Mouse (Mus musculus) spleen, adult 18-20 months (tissue): ENCODE measurements at regions not wholly inside any gene's neighbourhood (a gene's known extent, or its start where the extent isn't known, plus 50 kb on each side); places are given as distances from the start of the nearest gene placed in this dataset.
"Not testable (repeated sequence)": the region's sequence is repeated elsewhere in the genome, so short reads cannot be mapped to it uniquely, and the experiment has no call there.

ENCODE experiments used
- DNase-seq, 2 experiments: peaks; one replicate each; pipeline ENCODE4 v3.0.0; 2022; ENCODE audit warnings: mixed read lengths in 2 of 2

GRCm38 (mm10) chr17:82922986-82923385 is 292.1 kb upstream of the Pkdcc start:
- not testable (repeated sequence) for DNase-seq

GRCm38 (mm10) chr17:82925751-82926150 is 289.3 kb upstream of the Pkdcc start:
- DNase-seq: no peak

- DNase-seq: no peak
Measured at GRCm38 (mm10) chr17:82927681-82928080, 287.4 kb upstream of the Pkdcc start.

GRCm38 (mm10) chr17:82929511-82929910 is 285.6 kb upstream of the Pkdcc start:
- DNase-seq: no peak

GRCm38 (mm10) chr17:82930738-82931137 is 284.4 kb upstream of the Pkdcc start:
- no peak for DNase-seq

GRCm38 (mm10) chr17:82931476-82931875 is 283.6 kb upstream of the Pkdcc start:
- DNase-seq: no peak

GRCm38 (mm10) chr17:82936836-82937235 is 278.3 kb upstream of the Pkdcc start:
- DNase-seq: no peak

- DNase-seq: no peak
Measured at GRCm38 (mm10) chr17:82946083-82946482, 269.0 kb upstream of the Pkdcc start.

- DNase-seq: no peak
Measured at GRCm38 (mm10) chr17:82949794-82950193, 265.3 kb upstream of the Pkdcc start.

GRCm38 (mm10) chr17:82950268-82950667 is 264.8 kb upstream of the Pkdcc start:
- DNase-seq: no peak

- DNase-seq: no peak
Measured at GRCm38 (mm10) chr17:82957409-82957808, 257.7 kb upstream of the Pkdcc start.

GRCm38 (mm10) chr17:82963374-82963773 is 251.7 kb upstream of the Pkdcc start:
- no peak for DNase-seq

GRCm38 (mm10) chr17:82999710-83000109 is 215.4 kb upstream of the Pkdcc start:
- no peak for DNase-seq

GRCm38 (mm10) chr17:83000411-83000810 is 214.7 kb upstream of the Pkdcc start:
- no peak for DNase-seq

- DNase-seq: no peak
Measured at GRCm38 (mm10) chr17:83001567-83001966, 213.5 kb upstream of the Pkdcc start.

GRCm38 (mm10) chr17:83010845-83011244 is 204.2 kb upstream of the Pkdcc start:
- DNase-seq: no peak

- DNase-seq: no peak
Measured at GRCm38 (mm10) chr17:83015656-83016055, 199.4 kb upstream of the Pkdcc start.

- DNase-seq: no peak
Measured at GRCm38 (mm10) chr17:83016936-83017335, 198.2 kb upstream of the Pkdcc start.

- no peak for DNase-seq
Measured at GRCm38 (mm10) chr17:83019267-83019666, 195.8 kb upstream of the Pkdcc start.

GRCm38 (mm10) chr17:83020576-83020975 is 194.5 kb upstream of the Pkdcc start:
- no peak for DNase-seq

- peak; percentile 17 to 68 for DNase-seq
Measured at GRCm38 (mm10) chr17:83025340-83025816, 189.7 kb upstream of the Pkdcc start.

- DNase-seq: no peak
Measured at GRCm38 (mm10) chr17:83034914-83035573, 180.0 kb upstream of the Pkdcc start.

- no peak for DNase-seq
Measured at GRCm38 (mm10) chr17:83035574-83035918, 179.5 kb upstream of the Pkdcc start.

- no peak for DNase-seq
Measured at GRCm38 (mm10) chr17:83039563-83039962, 175.5 kb upstream of the Pkdcc start.

- DNase-seq: no peak
Measured at GRCm38 (mm10) chr17:83044515-83044914, 170.6 kb upstream of the Pkdcc start.
